Mouse (Mus musculus): ENCODE measurements at regions not wholly inside any gene's neighbourhood (a gene's known extent, or its start where the extent isn't known, plus 50 kb on each side); places are given as distances from the start of the nearest gene placed in this dataset.

DNA sequence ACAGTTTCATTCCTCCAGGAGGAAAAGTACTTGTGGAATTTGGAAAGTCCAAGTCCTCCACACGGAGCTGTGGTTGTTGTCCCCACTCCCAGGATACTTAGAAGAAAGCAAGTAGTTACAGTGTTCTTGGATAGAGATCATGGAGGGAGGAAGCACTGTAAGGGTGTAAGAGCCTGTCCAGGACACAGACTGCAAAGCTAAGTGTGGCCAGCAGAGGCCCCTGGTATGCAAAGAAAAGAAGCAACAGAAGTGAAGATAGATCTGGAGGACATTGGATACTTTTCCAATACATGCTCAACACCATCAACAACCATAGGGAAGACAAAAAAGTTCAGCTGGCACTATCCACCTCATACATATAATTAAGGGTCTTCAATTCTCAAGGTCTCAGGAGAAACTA is 197.4 kb downstream of the Meis1 start:
- DNase-seq = no peak

GRCm38 (mm10) chr11:18814110-18814509 is 204.7 kb downstream of the Meis1 start:
- DNase-seq = no peak

DNA sequence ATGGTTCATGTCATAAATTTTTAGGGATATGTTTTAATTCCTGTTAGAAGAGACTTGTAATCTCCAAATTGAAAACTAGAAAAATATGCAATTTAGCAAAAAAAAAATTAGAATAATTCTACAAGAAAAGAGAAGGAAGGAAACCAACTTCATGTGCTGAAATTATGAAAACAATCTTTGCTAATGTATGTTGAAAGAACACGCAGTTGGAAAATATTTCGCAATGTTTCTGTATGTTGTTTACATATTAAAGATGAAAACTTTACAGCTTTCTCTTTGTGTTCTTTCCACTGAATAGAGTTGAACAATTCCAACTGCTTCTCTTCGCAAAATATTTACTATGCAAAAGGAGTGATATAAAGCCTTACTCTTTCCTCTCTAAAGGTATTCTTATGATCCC is 251.3 kb downstream of the Meis1 start:
- no peak for DNase-seq

DNA sequence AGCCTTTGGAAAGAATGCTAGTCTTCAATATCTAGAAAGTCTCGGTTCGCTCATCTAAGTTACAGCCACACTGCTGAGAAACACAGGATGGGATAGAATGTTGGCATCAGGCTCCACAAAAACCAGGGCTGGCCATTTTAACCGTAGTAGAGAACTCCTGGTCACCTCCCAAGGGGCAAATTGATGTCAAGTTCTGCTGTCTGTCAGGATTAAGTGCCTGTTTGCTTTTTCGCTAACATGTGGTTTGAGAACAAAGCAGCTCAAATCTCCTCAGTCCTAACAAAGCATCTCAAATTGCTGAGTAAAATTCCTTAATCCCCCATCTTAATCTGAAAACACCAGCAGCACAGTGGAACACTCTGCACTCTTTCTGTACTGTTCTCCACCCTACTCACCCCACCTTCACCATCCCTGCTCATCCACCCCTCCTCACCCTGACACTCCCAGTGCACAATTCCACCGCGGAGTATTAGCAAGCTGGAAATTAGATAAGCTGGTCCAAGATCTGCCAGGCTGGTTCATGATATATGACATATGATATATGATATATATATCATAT is 252.2 kb downstream of the Meis1 start:
- DNase-seq = no peak

DNA sequence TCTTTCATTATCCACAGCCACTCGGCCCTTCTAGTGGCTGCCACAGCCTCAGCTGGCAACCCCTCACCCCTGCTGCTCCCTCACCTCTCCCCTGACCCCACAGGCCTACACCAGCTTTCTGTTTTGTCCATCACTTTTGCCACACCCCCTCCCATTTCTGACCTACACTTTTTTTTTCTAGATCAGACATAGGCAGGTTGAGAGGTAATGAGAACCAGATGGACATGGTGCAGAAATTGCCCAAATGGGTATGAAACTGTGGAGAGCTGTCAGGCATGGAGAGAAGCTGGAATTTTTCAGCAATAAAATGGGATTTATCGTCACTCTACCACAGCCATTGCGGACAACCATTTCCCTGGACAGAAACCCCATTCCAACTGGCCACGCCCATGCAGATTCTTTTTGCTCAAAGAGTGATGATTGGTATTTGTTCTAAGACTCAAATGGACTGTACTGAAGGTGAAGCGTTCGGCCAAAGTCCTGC is 260.2 kb downstream of the Meis1 start:
- no peak for DNase-seq

DNA sequence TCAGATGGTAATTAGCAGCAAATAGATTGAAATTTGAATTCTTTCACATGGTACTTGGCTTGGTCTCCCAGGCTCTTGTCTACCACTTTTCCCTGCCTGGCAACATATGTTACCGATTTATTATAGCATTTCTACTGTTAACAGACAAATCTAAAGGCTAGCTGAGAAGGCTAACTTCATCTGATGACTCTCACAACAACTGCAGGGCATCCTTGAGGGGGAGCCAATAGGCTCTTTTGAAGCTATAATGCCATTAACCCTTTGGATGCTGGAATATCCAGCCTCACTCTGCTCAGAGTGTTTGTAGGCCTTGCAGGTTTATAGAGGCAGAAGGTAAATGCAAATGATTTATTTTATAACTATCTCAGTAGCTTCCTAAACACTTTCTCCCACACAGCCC is 262.2 kb downstream of the Meis1 start:
- no peak for DNase-seq

DNA sequence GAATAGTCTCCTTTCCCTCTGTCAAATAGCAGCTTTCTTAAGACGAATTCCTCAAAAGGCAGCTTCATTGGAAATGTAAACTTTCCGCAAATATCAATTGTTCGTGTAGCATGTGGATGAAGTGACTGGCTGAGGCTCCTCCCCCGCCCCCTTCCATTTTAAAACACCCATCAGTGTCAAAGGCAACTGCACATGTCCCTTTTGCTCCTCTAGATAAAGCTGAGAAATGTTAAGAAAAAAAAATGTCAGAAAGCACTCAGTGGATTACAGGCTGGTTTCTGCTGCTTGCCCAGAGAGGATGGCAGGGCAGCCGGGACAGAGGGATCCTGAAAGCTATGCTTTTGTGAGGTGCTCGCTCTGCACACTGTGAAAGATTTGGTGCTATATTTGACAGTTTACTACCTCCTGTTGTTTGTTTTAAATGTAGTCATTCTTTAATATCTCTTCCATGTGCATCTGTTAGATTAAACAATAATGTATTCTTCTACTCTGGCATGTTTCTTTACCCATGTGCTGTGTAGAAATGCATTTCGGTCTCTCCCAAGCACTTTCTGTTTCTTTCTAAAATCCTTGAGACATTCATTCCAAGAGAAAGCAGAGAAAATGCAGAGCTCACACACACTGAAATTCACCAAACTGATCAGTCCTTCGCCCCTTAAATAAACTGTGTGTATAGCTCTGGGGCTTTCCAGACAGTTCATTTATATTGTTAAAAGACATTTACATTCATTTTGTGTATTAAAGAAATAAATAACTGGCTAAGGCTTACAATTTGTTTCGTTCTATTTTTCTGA is 263.9 kb downstream of the Meis1 start:
- no peak for DNase-seq

- no peak for DNase-seq
Observed at GRCm38 (mm10) chr11:18753856-18754255, 264.9 kb downstream of the Meis1 start.

DNA sequence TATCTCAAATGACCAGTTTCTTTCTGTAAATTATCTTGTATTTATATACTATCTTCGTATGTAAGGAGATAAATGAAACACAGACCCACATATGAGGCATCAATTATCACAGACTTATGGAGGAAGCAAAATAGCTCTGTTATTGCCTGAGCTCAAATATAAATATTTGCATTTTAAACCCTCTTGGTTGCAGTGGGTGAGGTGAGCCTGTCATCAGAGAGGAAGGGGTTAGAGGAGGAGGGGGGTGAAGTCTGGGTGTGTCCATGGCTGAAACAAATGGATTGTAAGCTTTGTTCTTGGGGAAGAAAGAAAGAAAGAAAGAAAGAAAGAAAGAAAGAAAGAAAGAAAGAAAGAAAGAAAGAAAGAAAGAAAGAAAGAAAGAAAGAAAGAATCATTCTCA is 265.5 kb downstream of the Meis1 start:
- DNase-seq = no peak

GRCm38 (mm10) chr11:18752512-18752911 is 266.3 kb downstream of the Meis1 start:
- DNase-seq = no peak

GRCm38 (mm10) chr11:18750911-18751841 is 267.6 kb downstream of the Meis1 start:
- DNase-seq = no peak

DNA sequence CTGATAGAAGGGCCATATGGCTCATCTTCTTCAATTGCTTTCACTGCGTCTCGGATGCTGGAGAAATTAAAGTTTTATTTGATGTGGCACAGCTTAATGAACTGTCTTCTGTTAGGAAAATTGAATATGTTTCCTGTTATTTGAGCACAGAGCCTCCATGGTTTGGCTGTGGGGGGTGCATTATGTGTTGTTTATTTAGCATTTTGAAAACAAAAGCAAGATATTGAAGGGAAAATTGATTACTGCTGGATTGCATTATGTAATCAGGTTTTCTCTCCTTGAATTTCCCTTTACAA is 268.8 kb downstream of the Meis1 start:
- DNase-seq = no peak

DNA sequence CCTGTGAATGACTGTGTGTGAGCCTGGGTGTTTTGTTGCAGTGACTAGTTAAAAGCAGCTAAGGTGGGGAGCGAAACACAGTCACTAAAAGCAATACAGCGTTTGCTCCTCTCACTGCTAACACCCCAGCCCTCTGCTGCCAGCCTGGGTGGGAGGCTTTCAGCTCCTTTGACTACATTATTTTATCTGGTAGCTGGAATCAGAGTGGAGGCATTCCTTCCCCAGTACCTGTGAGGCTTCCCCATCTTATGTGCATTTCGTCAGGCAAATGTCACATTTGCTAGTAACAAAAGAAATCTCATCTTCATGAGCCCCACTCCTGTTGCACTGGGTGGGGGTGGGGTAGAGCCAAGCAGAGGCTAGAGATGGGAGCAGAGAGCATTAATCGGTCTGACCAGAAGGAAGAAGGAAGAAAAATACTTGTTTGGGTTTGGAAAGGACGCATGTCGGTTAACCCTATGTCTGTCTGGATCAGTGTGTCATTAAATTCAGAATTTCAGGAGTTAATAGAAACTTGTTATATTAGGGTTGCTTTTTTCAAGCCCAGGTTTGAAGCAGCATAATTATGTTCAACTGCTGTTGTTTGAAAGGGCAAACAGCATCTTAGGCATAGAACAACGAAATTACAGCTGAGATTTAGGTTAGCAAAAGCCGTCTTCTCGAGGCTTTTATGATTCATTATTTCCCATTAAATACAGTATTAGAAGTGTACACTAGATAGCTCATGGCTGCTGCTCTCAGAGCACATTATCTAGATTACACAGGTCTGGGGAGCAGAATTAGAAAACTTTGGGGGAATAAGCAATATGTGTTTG is 269.3 kb downstream of the Meis1 start:
- no peak for DNase-seq

- no peak for DNase-seq
Observed at GRCm38 (mm10) chr11:18747871-18748461, 270.8 kb downstream of the Meis1 start.

DNA sequence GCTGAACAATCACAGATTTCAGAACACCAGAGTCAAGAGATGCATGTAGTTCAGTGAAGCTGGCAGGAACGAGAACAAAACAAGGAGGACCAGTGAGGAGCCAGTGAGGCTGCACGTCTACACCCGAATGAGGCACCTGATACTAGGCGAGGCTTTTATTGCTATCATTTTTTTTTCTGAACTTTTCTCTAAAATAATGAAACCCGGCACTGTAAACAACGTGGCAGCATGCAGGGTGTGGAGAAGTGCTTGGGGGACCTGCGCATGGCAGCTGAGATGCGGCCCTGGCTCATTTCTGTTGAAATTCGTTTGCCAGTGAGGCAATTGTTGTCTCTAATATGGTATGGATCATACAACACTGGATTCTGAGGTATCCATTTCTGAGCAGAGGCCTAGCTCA is 271.4 kb downstream of the Meis1 start:
- no peak for DNase-seq

GRCm38 (mm10) chr11:18746486-18746885 is 272.3 kb downstream of the Meis1 start:
- no peak for DNase-seq

DNA sequence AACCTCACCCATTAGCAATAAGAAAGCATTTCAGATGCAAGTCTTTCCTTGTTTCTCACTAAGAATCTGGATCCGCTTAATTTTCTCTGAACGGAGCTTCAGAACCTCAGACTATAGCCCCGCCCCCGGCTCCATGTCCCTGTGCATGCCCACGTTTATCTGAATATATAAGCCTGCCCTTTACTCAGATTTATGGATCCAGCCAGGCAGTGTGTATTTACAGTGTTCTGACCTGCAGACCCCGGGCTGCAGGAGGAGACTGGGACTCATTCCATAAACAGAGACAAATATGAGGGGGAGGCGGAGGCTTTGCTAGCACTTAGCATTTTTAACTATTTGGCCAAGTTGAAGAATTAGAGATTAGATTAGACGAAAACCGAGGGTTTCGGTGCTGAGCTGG is 272.9 kb downstream of the Meis1 start:
- no peak for DNase-seq

DNA sequence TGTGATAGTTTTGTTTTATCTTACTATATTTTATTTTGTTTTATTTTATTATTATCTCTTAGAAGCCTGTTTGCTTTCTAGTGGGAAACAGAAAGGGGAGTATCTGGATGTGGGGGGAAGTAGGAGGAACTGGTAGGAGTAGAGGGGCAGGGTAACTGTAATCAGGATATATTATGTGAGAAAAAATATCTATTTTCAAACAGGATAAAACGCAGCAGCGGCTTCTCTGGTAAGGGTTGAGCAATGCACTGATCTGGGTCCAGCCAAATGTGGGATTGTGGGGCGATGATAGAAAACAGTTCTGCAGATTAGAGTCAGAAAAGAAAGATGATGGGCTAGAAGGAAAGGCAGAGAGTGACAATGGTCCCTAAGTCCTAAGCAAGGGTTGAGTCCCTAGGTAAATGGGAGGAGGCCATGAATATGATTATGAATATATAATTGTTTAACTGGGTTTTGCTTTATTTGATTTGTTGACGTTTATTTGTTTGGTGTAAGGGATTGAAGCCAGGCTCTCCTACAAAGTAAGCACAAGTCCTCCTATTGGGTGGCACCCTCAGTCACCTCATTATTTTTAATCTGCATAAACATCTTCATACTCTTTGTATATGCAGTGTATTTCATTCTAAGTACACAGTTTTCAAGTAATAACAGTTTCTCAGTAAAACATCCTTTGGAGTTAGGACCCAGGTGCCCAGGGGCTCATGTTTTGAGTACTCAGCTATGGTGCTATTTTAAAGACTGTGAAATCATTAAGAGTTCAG is 283.7 kb downstream of the Meis1 start:
- no peak for DNase-seq

GRCm38 (mm10) chr11:18734075-18734474 is 284.7 kb downstream of the Meis1 start:
- DNase-seq = no peak

- DNase-seq = no peak
Observed at GRCm38 (mm10) chr11:18729742-18730141, 289.0 kb downstream of the Meis1 start.

DNA sequence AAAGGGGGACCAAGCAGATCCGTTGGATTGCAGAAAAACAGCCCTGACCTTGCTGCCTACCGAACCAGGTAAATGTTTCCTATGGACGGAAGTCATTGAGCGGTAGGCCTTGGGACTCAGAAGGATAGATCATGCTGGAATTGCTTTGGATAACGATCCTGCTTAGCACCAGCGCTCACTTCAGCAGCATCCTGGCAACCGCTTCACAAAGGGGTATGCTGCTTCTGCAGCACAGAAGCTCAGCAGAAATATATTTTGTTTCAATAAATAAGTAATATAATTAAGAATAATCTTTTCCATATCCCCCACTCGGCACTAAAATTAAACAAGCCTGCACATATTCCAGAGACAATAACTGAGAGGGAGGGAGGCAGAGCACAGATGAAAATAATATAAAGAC is 296.0 kb downstream of the Meis1 start:
- no peak for DNase-seq

DNA sequence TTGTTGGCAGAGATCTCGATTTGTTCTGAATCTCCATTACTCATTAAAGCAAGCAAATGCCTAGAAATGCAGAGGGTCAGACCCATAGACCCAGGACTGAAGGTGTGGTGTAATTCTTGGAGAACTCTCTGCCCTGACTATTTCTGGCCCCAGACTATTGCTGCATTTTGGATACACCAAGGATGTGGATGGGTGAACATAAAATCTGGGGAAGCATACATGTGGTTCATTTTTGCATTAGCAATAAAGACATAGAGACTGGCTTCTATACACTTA is 303.0 kb downstream of the Meis1 start:
- DNase-seq = no peak
